Mouse (Mus musculus) forelimb bud, embryonic 11.5 days (tissue): ENCODE results near the gene Msln.

Experiments
- DNase-seq: peaks from one replicate; pipeline ENCODE4 v3.0.0-alpha.2; 2012; ENCODE audit warnings: low read depth, low spot score

The Msln gene

GRCm38 (mm10) chr17:25725264-25725663 lies 28.9 kb downstream of the Msln start:
- DNase-seq = no peak

- no peak for DNase-seq
Observed at GRCm38 (mm10) chr17:25723919-25724318, 30.3 kb downstream of the Msln start.

GRCm38 (mm10) chr17:25723470-25723869 lies 30.7 kb downstream of the Msln start:
- DNase-seq = no peak

GRCm38 (mm10) chr17:25721476-25721875 lies 32.7 kb downstream of the Msln start:
- no peak for DNase-seq

GRCm38 (mm10) chr17:25717691-25718090 lies 36.5 kb downstream of the Msln start:
- DNase-seq = no peak

GRCm38 (mm10) chr17:25716711-25717637 lies 37.2 kb downstream of the Msln start, which contains the start of gene Gng13:
TSS of gene Gng13 (plus strand) at chr17:25717171.
- DNase-seq = no peak

GRCm38 (mm10) chr17:25716130-25716529 lies 38.0 kb downstream of the Msln start:
- DNase-seq = no peak

- no peak for DNase-seq
Observed at GRCm38 (mm10) chr17:25715627-25716026, 38.6 kb downstream of the Msln start.

GRCm38 (mm10) chr17:25711136-25711535 lies 43.0 kb downstream of the Msln start:
- no peak for DNase-seq

- DNase-seq = no peak
Observed at GRCm38 (mm10) chr17:25709994-25710393, 44.2 kb downstream of the Msln start.

GRCm38 (mm10) chr17:25700863-25701496 lies 53.2 kb downstream of the Msln start:
- DNase-seq = no peak
